Mouse (Mus musculus) lung, postnatal 10 days (tissue): Measurements from ENCODE around the gene Insl6.

Experiments used
- DNase-seq: peaks from one replicate; pipeline ENCODE4 v3.0.0; 2021

Insl6 gene

GRCm38 (mm10) chr19:29325053-29325851, at the start of gene Insl6:
Gene Insl6 (minus strand): TSS chr19:29325356.
- DNase-seq, result peak; percentile 66

GRCm38 (mm10) chr19:29374947-29375346, 49.8 kb upstream of the Insl6 start:
- no peak for DNase-seq

- no peak for DNase-seq
Measured at GRCm38 (mm10) chr19:29373438-29373837, 48.3 kb upstream of the Insl6 start.

GRCm38 (mm10) chr19:29372621-29373020, 47.5 kb upstream of the Insl6 start:
- DNase-seq, result no peak

GRCm38 (mm10) chr19:29372138-29372537, 47.0 kb upstream of the Insl6 start:
- DNase-seq, result no peak

- DNase-seq, result no peak
Measured at GRCm38 (mm10) chr19:29371284-29372081, 46.3 kb upstream of the Insl6 start.

- no peak for DNase-seq
Measured at GRCm38 (mm10) chr19:29370545-29371283, 45.6 kb upstream of the Insl6 start.

- DNase-seq, result no peak
Measured at GRCm38 (mm10) chr19:29370112-29370511, 45.0 kb upstream of the Insl6 start.

GRCm38 (mm10) chr19:29368671-29369309, 43.6 kb upstream of the Insl6 start:
- no peak for DNase-seq

- DNase-seq, result no peak
Measured at GRCm38 (mm10) chr19:29368041-29368440, 42.9 kb upstream of the Insl6 start.

GRCm38 (mm10) chr19:29366969-29367622, 41.9 kb upstream of the Insl6 start, which contains the start of the genes Plgrkt and Cd274:
Gene Plgrkt (minus strand): TSS chr19:29367390.
Gene Cd274 (plus strand): TSS chr19:29367455.
- peak; percentile 90 for DNase-seq

- DNase-seq, result no peak
Measured at GRCm38 (mm10) chr19:29366226-29366968, 41.2 kb upstream of the Insl6 start.

- no peak for DNase-seq
Measured at GRCm38 (mm10) chr19:29365105-29365504, 39.9 kb upstream of the Insl6 start.

- no peak for DNase-seq
Measured at GRCm38 (mm10) chr19:29364076-29364475, 38.9 kb upstream of the Insl6 start.

GRCm38 (mm10) chr19:29363557-29363956, 38.4 kb upstream of the Insl6 start:
- DNase-seq, result no peak

GRCm38 (mm10) chr19:29362173-29362930, 37.2 kb upstream of the Insl6 start:
- no peak for DNase-seq

GRCm38 (mm10) chr19:29361468-29362130, 36.4 kb upstream of the Insl6 start:
- peak; percentile 93 for DNase-seq

GRCm38 (mm10) chr19:29360251-29360650, 35.1 kb upstream of the Insl6 start:
- DNase-seq, result no peak

GRCm38 (mm10) chr19:29356281-29356680, 31.1 kb upstream of the Insl6 start:
- no peak for DNase-seq
